Mouse (Mus musculus): Measurements from ENCODE around the gene Scnn1a.

- TF ChIP-seq CTCF (IDR thresholded peaks at IDR 0.05; ENCODE audit: low read depth) (no peak), EP300 (IDR thresholded peaks at IDR 0.05; ENCODE audit: low read depth) (no peak)
Measured at GRCm38 (mm10) chr6:125303242-125303641, 17.2 kb upstream of the Scnn1a start.

Data from liver, postnatal 0 days (tissue).